Mouse (Mus musculus): ENCODE data around the gene Adgrg3.
A peak's percentile ranks its signal among the peaks of the same experiment; 100 is the strongest.

The Adgrg3 gene

DNA sequence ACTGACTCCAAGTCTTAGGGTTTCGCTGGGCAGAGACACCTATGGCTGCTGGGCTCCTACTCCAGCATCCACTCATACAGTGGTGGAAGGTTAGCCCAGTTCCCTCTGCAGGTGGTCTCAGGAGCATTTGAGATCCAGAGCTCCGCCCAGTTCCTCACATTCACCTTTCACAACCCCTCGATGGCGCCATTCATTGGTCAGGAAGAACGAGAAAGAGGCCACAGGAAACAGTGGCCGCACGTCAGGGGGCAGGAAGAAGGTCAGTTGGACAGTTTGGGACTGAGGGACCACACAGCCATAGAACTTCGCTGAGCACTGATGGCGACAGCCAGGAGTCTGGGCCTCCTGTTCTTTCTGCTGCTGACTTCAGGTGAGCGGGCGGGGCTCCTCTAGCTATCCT, at the start of gene Adgrg3:
Gene Adgrg3, plus strand, starts transcription at position 242 of the 400 bp plus-strand sequence.
- no peak for DNase-seq (ENCODE audit: low spot score in 2 of 2)

DNA sequence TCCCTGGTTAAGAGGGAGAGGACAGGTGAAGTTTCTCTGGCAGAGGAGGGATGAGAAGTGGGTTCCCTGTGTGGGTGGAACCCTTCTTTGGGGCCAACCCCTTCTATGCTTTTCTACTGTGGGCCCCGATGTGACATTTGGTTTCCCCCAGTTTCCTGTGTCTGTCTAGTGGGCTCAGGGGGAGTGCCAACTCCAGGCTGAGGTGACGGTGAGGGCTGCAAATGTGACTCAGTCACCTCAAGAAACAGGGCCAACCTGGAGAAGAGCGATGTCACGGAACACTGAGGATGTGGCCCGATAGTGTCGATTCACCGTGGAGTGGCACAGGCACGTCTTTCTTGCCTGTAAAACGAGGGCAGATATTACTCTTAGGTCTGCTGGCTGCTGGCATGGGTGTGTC, 44.2 kb upstream of the Adgrg3 start:
- DNase-seq (ENCODE audit: low spot score in 2 of 2), result no peak

- DNase-seq (ENCODE audit: low spot score in 2 of 2), result no peak
Measured at GRCm38 (mm10) chr8:94973786-94974185, 43.7 kb upstream of the Adgrg3 start.

GRCm38 (mm10) chr8:94974467-94975165, 42.9 kb upstream of the Adgrg3 start, which contains the start of gene Adgrg1:
Gene Adgrg1, plus strand, starts transcription at chr8:94974751.
- DNase-seq (ENCODE audit: low spot score in 2 of 2), result no peak

DNA sequence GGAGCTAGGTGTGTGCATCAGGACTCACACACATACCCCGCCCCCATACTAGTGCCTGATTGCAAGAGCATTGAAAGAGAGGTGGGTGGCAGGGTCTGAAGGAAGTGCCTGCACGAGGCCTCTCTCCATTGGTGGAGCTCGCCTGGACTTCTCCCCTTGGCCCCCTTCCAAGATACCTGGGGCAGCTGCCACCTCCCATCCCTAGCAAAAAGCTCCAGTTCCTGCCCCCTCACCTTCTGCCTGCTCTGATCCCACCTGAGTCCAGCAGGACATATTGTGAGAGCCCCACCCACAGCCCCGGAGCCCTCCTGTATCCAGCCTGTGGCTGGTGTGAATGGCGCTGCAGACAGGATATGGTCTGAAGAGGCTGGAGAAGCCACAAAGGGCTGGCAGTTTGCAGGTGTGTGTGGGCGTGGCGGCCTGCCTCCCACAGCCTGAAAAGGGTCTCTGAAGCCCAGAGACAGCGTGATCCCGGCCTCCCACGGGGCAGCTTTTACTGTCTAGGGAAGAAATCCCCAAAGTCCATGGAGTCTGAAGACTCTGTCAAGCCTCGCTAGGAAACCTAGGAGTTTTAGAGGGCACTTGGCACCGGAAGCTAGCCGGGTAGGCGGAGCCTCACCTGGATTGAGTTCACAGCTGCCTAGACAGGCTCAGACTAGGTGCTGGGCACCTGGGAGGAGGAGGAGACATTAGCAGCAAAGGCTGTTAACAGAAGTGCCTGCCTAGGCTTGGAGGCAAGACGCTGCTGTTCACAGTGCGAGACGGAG, 40.7 kb upstream of the Adgrg3 start:
- DNase-seq (ENCODE audit: low spot score in 2 of 2), result no peak

- no peak for DNase-seq (ENCODE audit: low spot score in 2 of 2)
Measured at GRCm38 (mm10) chr8:94978131-94978530, 39.4 kb upstream of the Adgrg3 start.

DNA sequence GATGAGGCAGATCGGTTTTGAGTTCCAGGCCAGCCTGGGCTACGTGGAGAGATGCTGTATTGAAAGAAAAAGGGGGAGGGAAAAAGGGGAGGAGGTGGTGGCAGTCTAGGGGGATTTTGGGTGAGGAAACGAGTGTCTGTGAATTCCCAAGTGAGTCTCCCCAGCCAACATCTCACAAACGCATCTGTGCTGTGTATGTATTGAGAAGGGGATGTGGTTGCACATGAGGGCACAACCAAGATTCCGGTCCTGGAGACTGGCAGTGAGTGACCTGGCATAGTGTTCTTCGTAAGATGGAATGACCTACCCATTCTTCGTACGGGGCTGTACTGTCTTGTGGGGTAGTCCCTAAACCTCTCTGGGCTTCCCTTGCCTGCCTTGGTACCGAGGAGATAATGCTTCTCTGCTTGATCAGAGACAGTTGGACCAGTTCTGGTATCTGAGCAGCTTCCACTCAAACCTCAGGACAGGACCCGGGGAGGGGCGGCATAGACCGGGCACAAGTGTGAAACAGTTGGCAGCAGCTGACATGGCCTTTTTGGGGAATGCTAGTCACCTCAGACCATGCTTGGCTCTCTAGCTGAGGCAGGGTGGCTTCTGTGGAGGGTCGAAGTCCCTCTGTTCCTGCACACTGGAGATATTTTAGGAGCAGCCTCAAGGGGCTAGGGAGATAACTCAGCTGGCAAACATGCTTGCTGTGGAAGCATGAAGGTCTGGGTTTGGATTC, 38.7 kb upstream of the Adgrg3 start:
- no peak for DNase-seq (ENCODE audit: low spot score in 2 of 2)

DNA sequence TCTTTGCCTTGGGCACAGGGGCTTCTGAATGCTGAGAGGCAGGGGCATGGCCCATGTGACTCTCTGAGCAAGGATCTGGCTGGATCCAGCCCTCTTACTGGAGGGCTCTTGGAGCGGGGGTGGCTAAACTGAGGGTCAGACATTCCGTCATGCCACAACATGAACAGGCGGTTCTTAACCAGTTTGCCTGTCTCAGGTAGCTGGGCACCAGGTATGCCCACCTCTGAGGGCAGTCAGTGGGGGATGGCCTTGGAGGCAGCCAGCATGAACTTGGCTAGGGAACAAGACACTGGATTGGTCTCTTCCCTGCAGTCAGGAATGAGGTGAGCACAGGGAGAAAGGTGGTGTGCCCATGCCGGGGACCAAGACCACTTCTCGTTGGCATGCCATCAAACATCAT, 37.3 kb upstream of the Adgrg3 start:
- DNase-seq (ENCODE audit: low spot score in 2 of 2), result no peak

GRCm38 (mm10) chr8:94980976-94981375, 36.5 kb upstream of the Adgrg3 start:
- no peak for DNase-seq (ENCODE audit: low spot score in 2 of 2)

GRCm38 (mm10) chr8:94981848-94982247, 35.6 kb upstream of the Adgrg3 start:
- no peak for DNase-seq (ENCODE audit: low spot score in 2 of 2)

DNA sequence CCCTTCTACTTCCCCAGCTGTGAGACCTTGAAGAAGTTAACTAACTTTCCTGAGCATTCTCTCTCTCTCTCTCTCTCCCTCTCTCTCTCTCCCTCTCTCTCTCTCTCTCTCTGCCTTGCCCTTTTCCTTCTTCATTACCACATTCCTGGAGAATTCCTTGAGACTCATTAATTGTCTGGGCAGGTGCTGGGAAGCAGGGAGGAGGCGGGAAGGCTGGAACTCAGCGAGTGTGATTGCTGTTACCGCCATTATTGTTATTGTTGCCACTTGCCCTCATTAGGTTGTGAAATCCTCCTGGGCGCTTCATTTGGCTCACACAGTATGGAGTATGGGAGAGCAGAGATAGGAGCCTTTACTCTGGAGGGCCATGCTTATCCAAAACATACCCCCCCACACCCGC, 34.3 kb upstream of the Adgrg3 start:
- no peak for DNase-seq (ENCODE audit: low spot score in 2 of 2)

- peak in 1 of 2 experiments; percentile 64 for DNase-seq (ENCODE audit: low spot score in 2 of 2)
Measured at GRCm38 (mm10) chr8:94983881-94984516, 33.5 kb upstream of the Adgrg3 start.

GRCm38 (mm10) chr8:94985023-94985422, 32.5 kb upstream of the Adgrg3 start:
- DNase-seq (ENCODE audit: low spot score in 2 of 2), result no peak

DNA sequence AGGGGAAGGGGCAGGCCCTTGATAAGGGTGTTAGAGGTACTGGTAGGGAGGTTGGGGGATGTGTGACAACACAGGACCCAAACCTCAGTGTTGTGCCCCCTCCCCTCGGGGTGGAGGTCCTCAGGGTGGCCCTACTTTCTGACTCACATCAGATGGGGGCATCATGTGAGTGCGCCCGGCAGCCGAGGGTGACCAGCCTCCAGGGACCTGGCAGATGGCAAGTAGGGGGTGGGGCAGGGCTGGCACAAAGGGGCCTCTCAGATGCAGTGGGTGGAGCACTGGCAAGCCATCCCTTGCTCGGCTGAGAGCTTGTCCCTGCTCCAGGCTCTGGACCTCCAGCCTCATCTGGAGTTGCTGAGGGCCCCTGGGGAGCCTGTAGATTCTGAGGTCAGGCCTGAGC, 30.8 kb upstream of the Adgrg3 start:
- DNase-seq (ENCODE audit: low spot score in 2 of 2), result peak in 1 of 2 experiments; percentile 51

DNA sequence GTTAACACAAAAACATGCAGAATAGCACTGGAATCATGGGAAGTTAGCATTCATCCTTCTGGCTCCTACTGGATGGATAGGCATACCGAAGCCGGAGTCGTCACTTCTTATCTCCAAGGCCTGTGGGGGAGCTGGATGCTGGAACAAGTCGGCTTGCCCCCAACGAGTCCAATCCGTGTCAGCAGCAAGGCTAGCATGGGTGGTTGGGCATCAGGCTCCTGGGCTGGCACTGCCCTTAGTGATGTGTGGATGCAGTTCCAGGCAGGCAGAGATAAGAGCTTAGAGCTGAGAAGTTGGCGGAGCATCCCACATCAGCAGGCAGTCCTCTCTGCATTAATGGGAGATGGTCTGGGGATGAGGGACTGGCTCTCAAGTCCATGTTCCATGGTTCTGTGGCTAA, 29.9 kb upstream of the Adgrg3 start:
- no peak for DNase-seq (ENCODE audit: low spot score in 2 of 2)

DNA sequence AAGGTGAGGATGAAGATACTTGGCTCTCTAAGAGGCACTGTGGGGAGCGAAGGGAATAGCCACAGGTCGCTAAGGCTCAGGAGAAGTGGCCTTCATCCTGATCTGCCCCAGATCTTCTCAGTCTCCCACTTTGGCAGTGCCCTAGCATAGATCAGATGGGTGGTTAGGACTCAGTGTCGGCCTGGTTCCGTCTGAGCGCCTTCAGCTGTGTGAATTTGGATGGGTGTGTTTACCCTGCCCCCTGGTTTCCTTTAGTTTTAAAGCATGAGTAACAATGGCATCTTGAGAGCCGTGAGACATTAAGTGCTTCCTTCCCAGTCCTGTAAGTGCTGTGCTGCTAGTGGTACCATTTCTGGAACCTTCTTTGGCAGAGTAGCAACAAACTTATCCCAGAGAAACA, 28.9 kb upstream of the Adgrg3 start:
- no peak for DNase-seq (ENCODE audit: low spot score in 2 of 2)

DNA sequence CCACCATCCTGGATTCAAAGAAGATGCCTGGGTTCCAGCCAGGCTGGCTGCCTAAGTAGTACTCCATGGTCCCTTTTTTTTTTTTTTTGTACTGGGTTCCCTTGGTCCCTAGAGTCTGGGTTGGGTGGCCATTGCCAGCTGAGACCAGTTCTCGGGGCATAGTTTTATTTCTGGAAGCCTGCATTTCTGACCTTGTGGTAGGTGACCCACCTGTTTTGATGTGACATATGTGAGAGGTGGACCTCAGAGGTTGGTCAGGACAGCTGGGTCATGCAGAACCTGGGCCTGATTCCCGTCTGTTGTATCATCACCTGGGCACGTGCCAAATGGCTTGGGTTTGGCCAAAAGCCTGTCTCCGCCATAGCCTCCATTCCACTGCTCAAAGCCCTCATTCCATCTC, 27.8 kb upstream of the Adgrg3 start:
- no peak for DNase-seq (ENCODE audit: low spot score in 2 of 2)

DNA sequence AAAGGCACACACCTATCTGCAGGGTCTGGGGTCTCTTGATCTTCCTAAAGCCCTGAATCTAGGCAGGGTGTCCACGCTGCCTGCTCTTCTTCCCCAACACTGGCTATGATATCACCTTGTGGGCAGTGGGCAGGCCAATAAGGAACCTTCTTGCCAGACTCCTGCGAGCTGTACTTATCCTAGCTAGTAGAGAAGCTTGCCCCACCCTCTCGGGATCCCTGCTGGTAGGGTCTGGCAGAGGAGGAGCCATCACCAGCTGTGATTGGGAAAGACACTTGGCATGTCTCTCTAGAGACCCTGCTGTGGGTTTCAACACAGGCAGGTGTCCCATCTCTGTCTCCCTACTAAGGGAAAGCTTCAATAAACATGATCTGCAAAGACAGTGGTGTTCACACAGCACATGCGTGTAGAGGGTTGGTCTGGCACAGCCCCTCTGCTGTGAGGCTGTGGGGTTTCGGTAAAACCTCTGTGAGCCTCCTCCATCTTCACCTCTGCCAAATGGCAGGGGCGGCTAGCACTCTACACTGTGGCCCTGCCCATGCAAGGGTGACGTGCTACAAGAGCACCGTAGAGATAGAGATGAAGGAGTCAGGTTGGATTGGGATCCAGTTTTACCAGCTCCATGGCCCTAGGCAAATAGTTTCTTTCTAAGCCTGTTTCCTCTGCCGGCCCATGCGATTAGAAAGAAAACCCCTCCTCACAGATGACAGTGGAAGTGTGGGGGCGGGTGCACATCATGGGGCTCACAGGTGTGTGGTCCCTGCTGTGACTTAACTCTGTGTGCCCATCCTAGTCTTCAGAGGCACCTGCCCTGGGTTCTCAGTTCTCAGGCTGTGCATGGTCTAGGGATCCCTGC, 26.7 kb upstream of the Adgrg3 start:
- DNase-seq (ENCODE audit: low spot score in 2 of 2), result no peak

DNA sequence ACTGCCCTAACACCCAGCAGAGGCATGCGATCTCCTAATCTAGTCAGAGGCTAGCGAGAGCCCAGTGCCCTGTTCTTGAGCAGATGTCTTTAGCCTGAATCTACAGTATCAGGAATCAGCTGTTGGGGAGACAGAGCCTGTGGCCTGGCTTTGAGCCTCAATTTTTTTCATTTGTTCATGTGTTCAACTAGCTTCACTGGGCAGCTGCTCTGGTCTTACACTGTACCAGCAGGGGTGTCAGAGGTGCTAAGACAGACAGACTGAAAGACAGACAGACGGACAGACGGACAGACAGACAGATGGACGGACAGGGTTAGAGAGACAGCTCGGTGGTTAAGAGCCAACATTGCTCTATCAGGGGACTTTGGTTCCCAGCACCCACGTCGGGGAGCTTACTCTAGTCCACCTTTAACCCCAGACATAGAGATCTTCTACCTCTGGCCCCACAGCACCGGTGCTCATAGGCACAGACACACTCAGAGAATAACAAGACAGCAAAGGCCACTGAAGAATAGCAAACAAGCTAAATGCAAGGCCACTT, 26.0 kb upstream of the Adgrg3 start:
- DNase-seq (ENCODE audit: low spot score in 2 of 2), result no peak

DNA sequence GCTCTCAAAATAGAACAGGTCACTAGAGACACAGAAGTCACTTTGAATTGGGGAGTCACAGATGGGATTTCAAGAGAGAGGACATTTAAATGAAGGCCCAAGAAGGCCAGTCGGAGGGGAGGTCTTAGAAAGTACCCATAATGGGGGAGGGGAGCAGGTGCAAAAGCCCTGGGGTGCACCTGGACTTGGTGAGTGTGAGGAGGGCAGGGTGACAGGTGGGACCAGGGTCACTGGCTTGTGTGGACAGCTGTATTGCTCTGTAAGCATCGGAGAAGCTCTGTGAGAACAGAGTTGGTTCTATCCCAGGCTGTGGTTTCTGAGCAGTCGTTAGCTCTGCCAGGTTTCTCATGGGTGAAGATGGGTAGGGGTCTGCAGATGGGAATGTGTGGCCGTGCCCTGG, 25.5 kb upstream of the Adgrg3 start:
- DNase-seq (ENCODE audit: low spot score in 2 of 2), result no peak

GRCm38 (mm10) chr8:94992534-94992933, 25.0 kb upstream of the Adgrg3 start:
- DNase-seq (ENCODE audit: low spot score in 2 of 2), result peak in 1 of 2 experiments; percentile 69
